Mouse (Mus musculus) liver, embryonic 14 days (tissue): ENCODE data around the gene Slc10a7. TPM values are rescaled to one million over a fixed set of nuclear protein-coding genes. Genes with fewer than 3 reads are reported as not detected.

Experiments
- polyA plus RNA-seq: library from polyadenylated mRNA; depleted of rRNA; stranded (reverse); fragments of >200 nt; gene quantifications from 2 replicates; pipeline ENCODE4 v1.2.3, GENCODE M21; 2012; rRNA removed

Slc10a7 gene
- polyA plus RNA-seq: 4.1 and 4.7 TPM in 2 replicates

DNA sequence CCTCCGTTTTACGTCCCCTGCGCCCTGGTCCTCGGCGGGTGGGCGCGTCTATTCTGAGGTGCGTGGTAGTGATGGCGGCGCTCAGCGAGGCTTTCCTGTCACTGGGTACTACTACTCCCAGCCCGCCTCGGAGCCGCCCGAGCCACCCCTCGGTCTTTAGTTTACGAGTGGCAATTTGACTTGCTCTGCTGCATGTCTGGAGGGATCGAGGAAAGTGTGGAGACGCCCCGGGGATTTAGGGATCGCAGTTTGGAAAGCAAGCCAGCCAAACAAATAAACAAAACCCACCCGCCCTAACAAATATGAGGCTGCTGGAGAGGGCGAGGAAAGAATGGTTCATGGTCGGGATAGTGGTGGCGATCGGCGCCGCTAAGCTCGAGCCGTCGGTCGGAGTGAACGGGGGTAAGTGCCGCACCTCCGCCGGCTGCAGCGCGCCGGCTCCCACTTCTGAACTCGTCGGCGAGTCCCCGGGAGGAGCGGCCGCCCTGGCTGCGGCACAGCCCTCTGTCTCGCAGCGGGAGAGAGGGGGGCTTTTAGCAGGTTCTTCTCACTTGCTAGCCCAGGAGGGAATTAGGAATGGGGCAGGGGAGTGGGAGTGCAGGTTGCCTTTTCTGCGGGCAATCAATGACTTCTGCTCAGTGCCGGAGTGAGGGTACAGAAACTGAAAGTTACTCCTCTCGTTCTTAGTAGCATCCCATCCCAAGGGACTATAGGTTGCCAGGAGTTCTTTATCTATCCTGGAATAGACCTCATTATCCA lies at the start of gene Slc10a7:
TSS of gene Slc10a7 (plus strand) at position 74 of the 759 bp plus-strand sequence.

DNA sequence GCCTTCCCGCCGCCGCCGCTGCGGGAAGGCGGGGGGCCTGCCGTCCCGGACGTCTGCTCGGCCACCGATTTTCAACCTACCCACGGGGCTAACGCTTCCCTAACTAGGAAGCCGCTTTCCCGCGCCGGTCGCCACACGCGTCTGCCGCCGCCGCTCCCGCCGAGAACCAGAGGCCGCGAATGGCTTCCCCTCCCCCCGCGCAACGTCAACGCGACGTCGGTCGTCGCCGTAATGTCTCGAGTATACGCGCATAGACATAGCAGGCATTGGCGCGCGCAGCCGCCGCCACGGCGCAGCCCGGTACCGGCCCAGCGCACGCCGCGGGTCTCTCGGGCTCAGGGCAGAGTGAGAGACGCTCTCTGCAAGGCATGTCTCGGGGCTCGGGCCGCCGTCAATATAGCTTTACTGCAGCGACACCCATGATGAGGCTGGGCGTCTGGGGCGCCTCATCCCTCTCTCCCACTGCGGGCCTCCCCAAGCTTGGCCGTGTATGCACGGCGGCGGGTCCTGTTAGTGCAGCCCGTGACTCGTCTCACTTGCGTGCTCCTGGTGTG lies 350 bp upstream of the Slc10a7 start, which contains the start of gene Rbmxl1:
TSS of gene Rbmxl1 (minus strand) at position 180 of the 554 bp plus-strand sequence.

Other genes with a start within 250 kb of the Slc10a7 start
- not detected in 2 replicates for gene Pou4f2, start 72.7 kb upstream of the Slc10a7 start, polyA plus RNA-seq
- 74.3 and 76.9 TPM in 2 replicates for gene Rbmxl1, start 448 bp upstream of the Slc10a7 start, polyA plus RNA-seq